Mouse (Mus musculus): ENCODE results near the gene Gm45062.

DNA sequence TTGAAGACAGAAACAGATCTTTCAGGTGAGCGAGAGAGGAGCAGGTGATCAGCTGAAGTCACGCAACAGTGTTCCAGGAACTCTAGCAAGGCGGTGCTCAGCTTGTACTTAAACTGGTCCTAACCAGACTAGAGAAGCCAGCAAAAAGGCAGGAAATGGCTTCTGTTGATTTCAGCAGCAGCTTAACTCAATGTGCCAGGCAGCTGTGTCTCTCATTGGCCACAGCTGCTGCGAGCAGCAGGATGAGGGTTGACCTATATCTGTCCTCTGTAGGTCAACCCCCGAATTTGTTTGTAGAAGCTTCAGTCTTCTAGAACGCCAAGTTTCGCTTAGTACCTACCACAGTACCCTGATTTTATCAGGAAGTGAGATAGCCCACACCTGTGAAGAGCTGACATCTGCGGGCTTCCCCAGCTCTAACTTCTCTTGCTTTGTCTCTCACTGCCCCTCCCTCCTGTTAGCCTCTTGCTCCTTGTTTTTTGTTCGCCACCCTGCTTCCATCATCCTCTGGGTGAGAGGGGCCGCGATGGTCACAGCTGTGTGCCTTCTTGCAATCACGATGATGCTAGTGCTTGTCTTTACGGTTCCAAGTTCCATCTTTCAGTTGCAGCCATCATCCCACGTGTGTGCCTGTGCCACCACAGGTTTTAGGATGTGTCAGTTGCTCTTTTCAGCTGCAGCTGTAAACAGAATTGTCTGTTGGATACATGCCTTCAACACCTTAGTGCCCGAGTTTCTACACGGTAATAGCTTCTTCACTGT, 226.3 kb downstream of the Gm45062 start:
- TF ChIP-seq GATA1 (IDR thresholded peaks at IDR 0.05; ENCODE audit: borderline replicate concordance, low read length) (no peak), FLI1 (IDR thresholded peaks at IDR 0.05; ENCODE audit: low read length) (no peak)

Measured in megakaryocyte, embryonic 14.5 days (primary cell).